Comparison of ENCODE assay signal across 8 mouse cellular contexts in the genomic region with DNA sequence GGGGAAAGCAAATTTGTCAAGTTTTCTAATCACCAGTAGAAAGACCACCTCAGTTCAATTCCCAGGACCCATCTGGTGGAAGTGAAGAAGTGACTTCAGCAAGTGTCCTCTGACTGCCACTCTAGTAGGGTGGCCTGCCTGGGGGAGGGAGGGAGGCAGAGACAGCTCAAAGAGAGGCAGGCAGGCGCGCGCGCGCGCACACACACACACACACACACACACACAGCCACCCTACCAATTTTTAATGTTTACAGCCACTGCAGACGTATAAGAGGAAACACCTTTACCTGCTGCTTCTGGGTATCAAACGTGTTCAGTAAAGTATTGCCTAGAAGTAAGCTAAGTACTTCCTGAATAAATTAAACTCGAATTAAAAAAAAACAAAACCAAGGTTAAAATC. TPM values are rescaled to one million over a fixed set of nuclear protein-coding genes. Genes with fewer than 3 reads are reported as not detected.
A peak's percentile ranks its signal among the peaks of the same experiment; 100 is the strongest.
DNase-seq lines count a peak whose midpoint lies in the region; ATAC-seq and TF ChIP-seq lines count a peak whose summit lies in the region.

No protein-coding gene starts in this region.

- DNase-seq in layer of hippocampus, postnatal 10 days (ENCODE audit: low spot score in 2 of 2): peak; percentile 15 to 33
- DNase-seq in layer of hippocampus, adult 8-10 months (ENCODE audit: low spot score in 2 of 2): no peak
- peak; percentile 41 for DNase-seq in cerebellum, adult 18-20 months
- DNase-seq in lung, adult 2 months: peak; percentile 9
- DNase-seq in yolk sac, embryonic 10.5 days (ENCODE audit: low spot score): peak; percentile 46

- TF ChIP-seq CTCF in intestine, postnatal 0 days (IDR thresholded peaks at IDR 0.05; ENCODE audit: low read depth): no peak
- no peak for TF ChIP-seq CTCF in lung, adult 2 months (IDR thresholded peaks at IDR 0.05; ENCODE audit: insufficient read depth, low read length)

- ATAC-seq in forebrain, embryonic 15.5 days (replicated peaks): peak; percentile 51
- no peak for ATAC-seq in intestine, postnatal 0 days
- ATAC-seq in neural tube, embryonic 15.5 days (ENCODE audit: low FRiP score): peak; percentile 50

- H3K27ac ChIP-seq in forebrain, embryonic 15.5 days (replicated peaks): peak overlapping the region; percentile 86
- peak overlapping the region; percentile 93 for H3K27ac ChIP-seq in intestine, postnatal 0 days (ENCODE audit: low read depth, low read length)
- peak overlapping the region; percentile 86 for H3K27ac ChIP-seq in neural tube, embryonic 15.5 days (replicated peaks)

- no peak for TF ChIP-seq POLR2A in lung, adult 2 months (IDR thresholded peaks at IDR 0.05; ENCODE audit: borderline replicate concordance, extremely low read depth, low read depth, low read length)

- peak overlapping the region; percentile 67 for H3K4me3 ChIP-seq in forebrain, embryonic 15.5 days
- H3K4me3 ChIP-seq in intestine, postnatal 0 days (ENCODE audit: low read depth, low read length): peak overlapping the region; percentile 96
- peak overlapping the region; percentile 32 for H3K4me3 ChIP-seq in lung, adult 2 months (replicated peaks; ENCODE audit: extremely low read depth, low read depth, low read length)
- peak overlapping the region; percentile 95 for H3K4me3 ChIP-seq in neural tube, embryonic 15.5 days (replicated peaks)

- H3K9me3 ChIP-seq in forebrain, embryonic 15.5 days: no peaks in the 10 kb centered on the region
- no peaks in the 10 kb centered on the region for H3K9me3 ChIP-seq in intestine, postnatal 0 days (ENCODE audit: control insufficient read depth)
- H3K9me3 ChIP-seq in neural tube, embryonic 15.5 days (replicated peaks): no peaks in the 10 kb centered on the region

- H3K27me3 ChIP-seq in forebrain, embryonic 15.5 days: no peaks in the 10 kb centered on the region
- no peaks in the 10 kb centered on the region for H3K27me3 ChIP-seq in intestine, postnatal 0 days (replicated peaks; ENCODE audit: control insufficient read depth, insufficient read depth, low read length)
- no peaks in the 10 kb centered on the region for H3K27me3 ChIP-seq in neural tube, embryonic 15.5 days (replicated peaks)

- peak overlapping the region; percentile 85 for H3K9ac ChIP-seq in forebrain, embryonic 15.5 days (replicated peaks)
- H3K9ac ChIP-seq in intestine, postnatal 0 days (ENCODE audit: low read depth, low read length): peak overlapping the region; percentile 94
- peak overlapping the region; percentile 96 for H3K9ac ChIP-seq in neural tube, embryonic 15.5 days (replicated peaks)

- WGBS in forebrain, embryonic 15.5 days: under 1% methylated on average over 9 of the region's 9 CpGs
- WGBS in intestine, postnatal 0 days: 0% methylated on average over 9 of the region's 9 CpGs
- WGBS in lung, adult 2 months: under 1% methylated on average over 9 of the region's 9 CpGs
- under 1% methylated on average over 9 of the region's 9 CpGs for WGBS in neural tube, embryonic 15.5 days

- peaks cover 4% of the 10 kb centered on the region; the same call in 1 of the 2 replicates for H3K36me3 ChIP-seq in forebrain, embryonic 15.5 days
- H3K36me3 ChIP-seq in intestine, postnatal 0 days (ENCODE audit: control insufficient read depth, insufficient read depth): 0 out of 2 replicates have a peak, but pooled peaks cover 6% of the 10 kb centered on the region
- H3K36me3 ChIP-seq in neural tube, embryonic 15.5 days: peaks cover 9% of the 10 kb centered on the region

- peaks cover 23% of the 10 kb centered on the region for H3K4me1 ChIP-seq in forebrain, embryonic 15.5 days
- 0 out of 2 replicates have a peak, but pooled peaks cover 3% of the 10 kb centered on the region for H3K4me1 ChIP-seq in intestine, postnatal 0 days (replicated peaks; ENCODE audit: control insufficient read depth, insufficient read depth, low read length)
- peaks cover 3% of the 10 kb centered on the region for H3K4me1 ChIP-seq in lung, adult 2 months (ENCODE audit: control insufficient read depth, insufficient read depth, low read length)
- peaks cover 23% of the 10 kb centered on the region for H3K4me1 ChIP-seq in neural tube, embryonic 15.5 days

- peak overlapping the region; percentile 64 for H3K4me2 ChIP-seq in forebrain, embryonic 15.5 days (replicated peaks)
- peak overlapping the region; percentile 78 for H3K4me2 ChIP-seq in intestine, postnatal 0 days (replicated peaks; ENCODE audit: low read depth)
- peak overlapping the region; percentile 75 for H3K4me2 ChIP-seq in neural tube, embryonic 15.5 days

RNA-seq across cellular contexts. Expression of a gene that starts 1.2 kb away (rescaled TPM):
- total RNA-seq in layer of hippocampus, postnatal 10 days (2021): 10 to 100 TPM; 18.8 to 26.8 TPM
- total RNA-seq in layer of hippocampus, adult 8-10 months (2022): 10 to 100 TPM; 26.4 to 33.7 (median 29.2) TPM
- polyA plus RNA-seq in forebrain, embryonic 15.5 days (2015; fragmentation: Nextera tagmentation; extraction: Ambion mirVana): 4.0 and 5.7 TPM in 2 replicates
- polyA plus RNA-seq in intestine, postnatal 0 days (2015; fragmentation: Nextera tagmentation; extraction: Ambion mirVana): 3.8 and 4.8 TPM in 2 replicates
- polyA plus RNA-seq in lung, adult 2 months (2012; rRNA removed): 33.4 and 39.4 TPM in 2 replicates
- 3.2 and 3.3 TPM in 2 replicates for polyA plus RNA-seq in neural tube, embryonic 15.5 days (2015; fragmentation: Nextera tagmentation; extraction: Ambion mirVana)

RNA-seq across cellular contexts. Expression of a gene that starts 1.6 kb away (rescaled TPM):
- 100 to 1,000 TPM; 109 to 128 TPM for total RNA-seq in layer of hippocampus, postnatal 10 days (2021)
- 10 to 100 TPM; 85.6 to 97.3 (median 89.8) TPM for total RNA-seq in layer of hippocampus, adult 8-10 months (2022)
- polyA plus RNA-seq in forebrain, embryonic 15.5 days (2015; fragmentation: Nextera tagmentation; extraction: Ambion mirVana): 168 and 169 TPM in 2 replicates
- 151 and 155 TPM in 2 replicates for polyA plus RNA-seq in intestine, postnatal 0 days (2015; fragmentation: Nextera tagmentation; extraction: Ambion mirVana)
- polyA plus RNA-seq in lung, adult 2 months (2012; rRNA removed): 9.2 and 13.3 TPM in 2 replicates
- polyA plus RNA-seq in neural tube, embryonic 15.5 days (2015; fragmentation: Nextera tagmentation; extraction: Ambion mirVana): 187 and 210 TPM in 2 replicates

RNA-seq across cellular contexts. Expression of a gene that starts 45.8 kb away (rescaled TPM):
- total RNA-seq in layer of hippocampus, postnatal 10 days (2021): not detected
- total RNA-seq in layer of hippocampus, adult 8-10 months (2022): not detected
- not detected in 2 replicates for polyA plus RNA-seq in forebrain, embryonic 15.5 days (2015; fragmentation: Nextera tagmentation; extraction: Ambion mirVana)
- 0.05 TPM in 1 of 2 replicates, not detected in the other for polyA plus RNA-seq in intestine, postnatal 0 days (2015; fragmentation: Nextera tagmentation; extraction: Ambion mirVana)
- polyA plus RNA-seq in lung, adult 2 months (2012; rRNA removed): 1.8 and 2.1 TPM in 2 replicates
- not detected in 2 replicates for polyA plus RNA-seq in neural tube, embryonic 15.5 days (2015; fragmentation: Nextera tagmentation; extraction: Ambion mirVana)

Comparison
In these comparisons a context has a peak if more than half of its experiments do, and no peak if none do; other contexts are left out.
1. DNase-seq: peak in layer of hippocampus, postnatal 10 days (2 of 2), cerebellum, adult 18-20 months (2 of 2), lung, adult 2 months (single experiment) and yolk sac, embryonic 10.5 days (single experiment); none in layer of hippocampus, adult 8-10 months (0 of 2).
2. H3K4me3 ChIP-seq: peak in every context shown above with its lines; median percentile 96 in intestine, postnatal 0 days; 95 in neural tube, embryonic 15.5 days; 67 in forebrain, embryonic 15.5 days; 32 in lung, adult 2 months.
3. RNA of a gene that starts 1.6 kb away (polyA plus RNA-seq): 187 to 210 TPM in neural tube, embryonic 15.5 days, 168 to 169 TPM in forebrain, embryonic 15.5 days and 151 to 155 TPM in intestine, postnatal 0 days; 9.2 to 13.3 TPM in lung, adult 2 months; every median in the first group is over 10 times any median in the second.
4. Peak in every context shown above with its lines, with median percentiles within 50 percentile points of each other: H3K27ac ChIP-seq, H3K4me2 ChIP-seq and H3K9ac ChIP-seq.